8 mouse cellular contexts compared by ENCODE assay signal in the genomic region with DNA sequence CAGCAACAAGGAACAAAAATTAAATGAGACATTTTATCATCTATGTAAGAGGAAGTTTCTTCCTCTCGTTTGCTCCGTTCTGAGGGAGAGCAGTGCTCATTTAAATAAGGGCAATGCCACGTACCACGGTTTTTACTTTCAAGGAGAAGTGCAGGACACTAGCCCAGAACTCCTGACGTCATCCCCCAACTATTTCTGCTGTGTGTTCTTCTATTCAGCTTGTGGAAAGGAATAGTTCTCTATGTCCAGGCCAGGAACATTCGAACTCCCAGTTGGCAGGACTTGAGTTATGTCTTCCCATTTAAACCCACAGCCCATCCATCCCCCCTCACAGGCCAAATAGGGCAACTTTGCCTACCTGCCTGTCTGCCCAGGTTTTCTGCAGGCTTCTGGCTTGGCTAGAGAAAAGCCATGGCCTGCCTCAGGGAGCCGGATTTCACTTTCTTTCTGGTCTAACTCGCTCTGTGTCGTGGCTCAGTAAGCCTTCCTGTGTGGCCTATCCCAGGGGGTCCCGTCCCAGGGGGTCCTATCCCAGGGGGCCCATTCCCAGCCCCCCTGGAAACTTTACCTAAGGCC. TPM values are rescaled to one million over a fixed set of nuclear protein-coding genes. Genes with fewer than 3 reads are reported as not detected.
DNase-seq lines count a peak whose midpoint lies in the region; ATAC-seq lines count a peak whose summit lies in the region.

No protein-coding gene starts in this region.

- peak overlapping the region; percentile 80 for H3K27ac ChIP-seq in forebrain, embryonic 12.5 days
- peak overlapping the region; percentile 95 for H3K27ac ChIP-seq in limb, embryonic 13.5 days
- H3K27ac ChIP-seq in midbrain, embryonic 14.5 days (replicated peaks; ENCODE audit: low read depth, low read length), result no peak overlapping the region

- H3K27me3 ChIP-seq in forebrain, embryonic 12.5 days, result no peaks in the 10 kb centered on the region; the same call in 1 of the 2 replicates
- H3K27me3 ChIP-seq in limb, embryonic 13.5 days, result no peaks in the 10 kb centered on the region
- no peaks in the 10 kb centered on the region for H3K27me3 ChIP-seq in midbrain, embryonic 14.5 days (ENCODE audit: control insufficient read depth, insufficient read depth, low read length)

- H3K4me1 ChIP-seq in forebrain, embryonic 12.5 days, result peaks cover 48% of the 10 kb centered on the region
- H3K4me1 ChIP-seq in limb, embryonic 13.5 days, result peaks cover 60% of the 10 kb centered on the region
- peaks cover 34% of the 10 kb centered on the region for H3K4me1 ChIP-seq in midbrain, embryonic 14.5 days (ENCODE audit: control insufficient read depth, insufficient read depth, low read length)

- H3K9me3 ChIP-seq in forebrain, embryonic 12.5 days, result no peaks in the 10 kb centered on the region
- H3K9me3 ChIP-seq in limb, embryonic 13.5 days, result no peaks in the 10 kb centered on the region
- H3K9me3 ChIP-seq in midbrain, embryonic 14.5 days (ENCODE audit: control insufficient read depth, low read length), result no peaks in the 10 kb centered on the region

- H3K4me3 ChIP-seq in forebrain, embryonic 12.5 days (replicated peaks), result peak overlapping the region; percentile 60
- peak overlapping the region; percentile 66 for H3K4me3 ChIP-seq in limb, embryonic 13.5 days
- peak overlapping the region; percentile 68 for H3K4me3 ChIP-seq in midbrain, embryonic 14.5 days (replicated peaks; ENCODE audit: low read depth, low read length)

- peak overlapping the region; percentile 45 for H3K9ac ChIP-seq in forebrain, embryonic 12.5 days
- peak overlapping the region; percentile 85 for H3K9ac ChIP-seq in limb, embryonic 13.5 days
- H3K9ac ChIP-seq in midbrain, embryonic 14.5 days (replicated peaks; ENCODE audit: low read length), result peak overlapping the region; percentile 26

- 10% methylated on average over 10 of the region's 10 CpGs for WGBS in forebrain, embryonic 12.5 days
- WGBS in limb, embryonic 13.5 days, result 5% methylated on average over 10 of the region's 10 CpGs
- WGBS in midbrain, embryonic 14.5 days, result 15% methylated on average over 10 of the region's 10 CpGs

- H3K4me2 ChIP-seq in forebrain, embryonic 12.5 days, result peak overlapping the region; percentile 65
- peak overlapping the region; percentile 97 for H3K4me2 ChIP-seq in limb, embryonic 13.5 days (replicated peaks)
- peak overlapping the region; percentile 67 for H3K4me2 ChIP-seq in midbrain, embryonic 14.5 days (ENCODE audit: low read length)

- ATAC-seq in cerebellum, adult (ENCODE audit: insufficient number of reproducible peaks, low FRiP score, low TSS enrichment), result no peak
- ATAC-seq in forebrain, embryonic 12.5 days (ENCODE audit: low FRiP score), result no peak
- peak; percentile 14 to 20; a peak in 1 of 4 replicates for ATAC-seq in hematopoietic stem cell, adult 5-6 weeks (replicated peaks in 1 of 2; ENCODE audit: insufficient read depth in 1 of 2, low FRiP score in 2 of 2, low TSS enrichment in 1 of 2, low read depth in 1 of 2, poor library complexity in 2 of 2, severe bottlenecking in 2 of 2)
- ATAC-seq in limb, embryonic 13.5 days (ENCODE audit: low FRiP score, low read depth), result no peak
- no peak for ATAC-seq in midbrain, embryonic 14.5 days (ENCODE audit: low FRiP score, low TSS enrichment)

- DNase-seq in cerebellum, postnatal 14 days, result peak; percentile 47 to 52
- peak; percentile 42 for DNase-seq in adrenal gland, postnatal 25 days
- DNase-seq in midbrain, embryonic 14.5 days, result peak; percentile 54
- peak; percentile 78 for DNase-seq in yolk sac, embryonic 10.5 days (ENCODE audit: low spot score)

- H3K36me3 ChIP-seq in forebrain, embryonic 12.5 days (replicated peaks), result no peaks in the 10 kb centered on the region
- H3K36me3 ChIP-seq in limb, embryonic 13.5 days, result no peaks in the 10 kb centered on the region
- no peaks in the 10 kb centered on the region for H3K36me3 ChIP-seq in midbrain, embryonic 14.5 days (ENCODE audit: control insufficient read depth, insufficient read depth, low read length)

RNA-seq across cellular contexts. Expression of a gene that starts 1.7 kb away (rescaled TPM):
- 202 and 226 TPM in 2 replicates for total RNA-seq in adrenal gland, postnatal 25 days (2021)
- 29.4 and 32.5 TPM in 2 replicates for polyA plus RNA-seq in forebrain, embryonic 12.5 days (2016; fragmentation: Nextera tagmentation; extraction: Ambion mirVana)
- total RNA-seq in hematopoietic stem cell, adult 5-6 weeks (2017), result 78.6 and 111 TPM in 2 replicates
- polyA plus RNA-seq in limb, embryonic 13.5 days (2015; fragmentation: Nextera tagmentation; extraction: Ambion mirVana), result 127 TPM in 2 replicates
- polyA plus RNA-seq in midbrain, embryonic 14.5 days (2014; fragmentation: Nextera tagmentation; extraction: Ambion mirVana), result 13.0 and 22.5 TPM in 2 replicates

Comparison
In these comparisons a context has a peak if more than half of its experiments do, and no peak if none do; other contexts are left out.
1. ATAC-seq: peak in hematopoietic stem cell, adult 5-6 weeks (2 of 2); none in cerebellum, adult (single experiment), forebrain, embryonic 12.5 days (single experiment), limb, embryonic 13.5 days (single experiment) and midbrain, embryonic 14.5 days (single experiment).
2. H3K9ac ChIP-seq: peak in every context shown above with its lines; median percentile 85 in limb, embryonic 13.5 days; 45 in forebrain, embryonic 12.5 days; 26 in midbrain, embryonic 14.5 days.
3. Peak in every context shown above with its lines, with median percentiles within 50 percentile points of each other: DNase-seq, H3K4me2 ChIP-seq and H3K4me3 ChIP-seq.